Mouse (Mus musculus) stomach, postnatal 0 days (tissue): ENCODE measurements at regions not wholly inside any gene's neighbourhood (a gene's known extent, or its start where the extent isn't known, plus 50 kb on each side); places are given as distances from the start of the nearest gene placed in this dataset.
A peak's percentile ranks its signal among the peaks of the same experiment; 100 is the strongest.

Experiments used
- ATAC-seq: fragments of 200-750 bp; cut with Nextera tagmentation; 2 replicates; pipeline ENCODE4 v1.8.0; 2017; ENCODE audit not compliant: low FRiP score, low TSS enrichment
- DNase-seq: peaks from one replicate; pipeline ENCODE4 v3.0.0-alpha.2; 2016; ENCODE audit warnings: low spot score
- H3K27ac ChIP-seq: fragments of 300-500 bp; sonication (generic); replicated peaks from 2 replicates; pipeline ENCODE4 v1.5.1; 2014; ENCODE audit warnings: mild to moderate bottlenecking, control low read depth
- H3K27me3 ChIP-seq: fragments of 300-500 bp; sonication (generic); 2 replicates; pipeline ENCODE4 v1.6.1; 2014; ENCODE audit warnings: low read length; ENCODE audit not compliant: control insufficient read depth, insufficient read depth
- H3K36me3 ChIP-seq: fragments of 300-500 bp; sonication (generic); 2 replicates; pipeline ENCODE4 v1.6.1; 2014; ENCODE audit warnings: low read length, mixed read lengths; ENCODE audit not compliant: control insufficient read depth, insufficient read depth
- H3K4me1 ChIP-seq: fragments of 300-500 bp; sonication (generic); replicated peaks from 2 replicates; pipeline ENCODE4 v1.6.1; 2014; ENCODE audit warnings: antibody characterized with exemption; ENCODE audit not compliant: control insufficient read depth, insufficient read depth
- H3K4me2 ChIP-seq: fragments of 300-500 bp; sonication (generic); replicated peaks from 2 replicates; pipeline ENCODE4 v1.6.1; 2014; ENCODE audit warnings: low read depth, mild to moderate bottlenecking, control low read depth, moderate library complexity
- H3K4me3 ChIP-seq: fragments of 300-500 bp; sonication (generic); 2 replicates; pipeline ENCODE4 v1.5.1; 2014; ENCODE audit warnings: low read depth, low read length, control low read depth
- H3K9ac ChIP-seq: fragments of 300-500 bp; sonication (generic); 2 replicates; pipeline ENCODE4 v1.6.1; 2014; ENCODE audit warnings: mild to moderate bottlenecking, low read length, control low read depth, mixed read lengths
- H3K9me3 ChIP-seq: fragments of 300-500 bp; sonication (generic); 2 replicates; pipeline ENCODE4 v1.6.1; 2016; ENCODE audit warnings: low read length; ENCODE audit not compliant: control insufficient read depth
- CTCF ChIP-seq: IDR thresholded peaks from 2 replicates; pipeline ENCODE4 v1.5.1; 2016; ENCODE audit warnings: antibody characterized with exemption, low read depth, mild to moderate bottlenecking, moderate library complexity
- EP300 ChIP-seq: optimal IDR thresholded peaks from 2 replicates; pipeline ENCODE3; 2016; ENCODE audit warnings: antibody characterized with exemption
- WGBS: fragments of 180-500 bp; shearing (Covaris S2); extraction: QIAGEN DNeasy Blood & Tissue Kit; methylation state at CpG from one replicate; pipeline ENCODE4 v1.1.7; 2014; 5-methylcytosine and 5-hydroxymethylcytosine counted together

DNA sequence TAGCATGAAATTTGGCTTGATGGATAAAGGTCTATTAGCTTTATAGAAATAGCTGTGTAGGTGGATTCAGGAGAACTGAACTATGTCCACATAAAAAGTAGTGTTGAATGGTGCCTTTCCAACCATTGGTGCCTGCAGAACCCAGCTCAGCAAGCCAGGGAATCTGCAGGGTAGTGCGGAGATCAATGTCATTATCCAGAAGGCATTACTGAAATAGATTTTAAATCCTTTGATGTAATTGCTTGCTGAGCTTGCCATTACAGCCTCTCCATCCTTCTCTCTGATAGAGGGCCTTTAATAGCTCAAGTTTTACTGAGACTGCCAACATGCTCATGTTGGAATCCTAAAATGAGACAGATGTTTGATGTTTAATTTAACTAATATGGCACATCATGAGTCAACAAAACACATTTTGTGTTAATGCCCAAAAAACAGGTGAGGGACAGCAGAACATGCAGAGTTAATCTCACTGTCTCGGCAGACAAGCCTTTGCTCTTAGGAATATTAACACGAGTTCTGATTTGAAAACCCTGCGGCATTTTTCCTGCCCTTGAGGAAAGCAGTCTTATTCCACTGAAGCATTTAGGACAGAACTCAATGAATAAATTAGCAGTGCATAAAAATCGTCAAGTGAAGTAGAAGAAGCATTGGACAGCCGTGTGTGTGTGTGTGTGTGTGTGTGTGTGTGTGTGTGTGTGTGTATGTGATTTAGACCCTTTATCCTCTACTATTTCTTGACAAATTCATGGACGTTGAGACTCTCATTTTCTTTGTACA is 974.5 kb downstream of the Rapgef2 start:
- Histone ChIP-seq H3K27me3 (no peaks in the 10 kb centered on the region), H3K9me3 (no peaks in the 10 kb centered on the region), H3K27ac (no peak overlapping the region), H3K4me2 (no peak overlapping the region), H3K9ac (no peak overlapping the region), H3K4me1 (no peaks in the 10 kb centered on the region), H3K36me3 (no peaks in the 10 kb centered on the region), H3K4me3 (no peak overlapping the region)
- DNase-seq, result no peak
- 80% methylated on average over 7 of the region's 7 CpGs for WGBS
- no peak for ATAC-seq
- TF ChIP-seq CTCF (no peak), EP300 (no peak)

DNA sequence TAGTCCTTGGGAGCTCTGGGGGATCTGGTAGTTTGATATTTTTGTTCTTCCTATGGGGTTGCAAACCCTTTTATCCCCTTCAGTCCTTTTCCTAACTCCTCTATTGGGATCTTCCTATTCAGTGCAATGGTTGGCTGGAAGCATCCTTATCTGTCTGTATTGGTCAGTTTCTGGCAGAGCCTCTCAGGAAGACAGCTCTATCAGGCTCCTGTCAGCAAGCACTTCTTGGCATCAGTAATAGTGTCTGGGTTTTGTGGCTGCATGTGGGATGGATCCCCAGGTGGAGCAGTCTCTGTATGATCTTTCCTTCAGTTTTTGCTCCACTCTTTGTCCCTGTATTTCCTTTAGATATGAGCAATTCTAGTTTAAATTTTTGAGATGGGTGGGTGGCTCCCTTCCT is 985.8 kb downstream of the Rapgef2 start:
- no peak overlapping the region for H3K9ac ChIP-seq
- TF ChIP-seq CTCF (no peak), EP300 (no peak)
- no peaks in the 10 kb centered on the region for H3K9me3 ChIP-seq
- H3K27me3 ChIP-seq, result no peaks in the 10 kb centered on the region
- H3K4me3 ChIP-seq, result no peak overlapping the region
- no peaks in the 10 kb centered on the region for H3K36me3 ChIP-seq
- ATAC-seq, result no peak
- no peak overlapping the region for H3K27ac ChIP-seq
- DNase-seq, result no peak
- H3K4me1 ChIP-seq, result no peaks in the 10 kb centered on the region
- no peak overlapping the region for H3K4me2 ChIP-seq

DNA sequence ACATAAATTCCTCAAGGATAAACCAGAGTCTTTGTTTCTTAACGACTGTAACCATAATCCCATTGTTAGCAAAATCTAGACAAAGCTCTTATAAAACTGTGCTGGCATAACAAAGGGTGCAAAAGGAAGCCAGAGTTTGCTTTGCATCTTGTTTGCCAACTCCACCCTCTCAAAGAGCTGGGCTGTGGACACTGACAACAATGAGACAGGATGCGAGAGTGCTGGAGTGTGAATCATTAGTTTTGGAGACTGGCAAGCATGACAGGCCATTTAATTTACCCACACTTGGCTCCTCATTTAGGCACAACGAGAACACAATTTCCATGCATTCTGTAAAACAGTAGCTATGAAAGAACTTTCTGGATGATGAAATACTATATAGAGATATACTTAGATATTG is 994.4 kb downstream of the Rapgef2 start:
- H3K9ac ChIP-seq, result no peak overlapping the region
- H3K4me2 ChIP-seq, result no peak overlapping the region
- no peaks in the 10 kb centered on the region for H3K9me3 ChIP-seq
- TF ChIP-seq EP300 (no peak), CTCF (no peak)
- no peaks in the 10 kb centered on the region for H3K27me3 ChIP-seq
- no peak for DNase-seq
- no peak overlapping the region for H3K4me3 ChIP-seq
- ATAC-seq, result no peak
- no peak overlapping the region for H3K27ac ChIP-seq
- no peaks in the 10 kb centered on the region for H3K36me3 ChIP-seq
- 30% methylated on average over 3 of the region's 3 CpGs for WGBS
- no peaks in the 10 kb centered on the region for H3K4me1 ChIP-seq

DNA sequence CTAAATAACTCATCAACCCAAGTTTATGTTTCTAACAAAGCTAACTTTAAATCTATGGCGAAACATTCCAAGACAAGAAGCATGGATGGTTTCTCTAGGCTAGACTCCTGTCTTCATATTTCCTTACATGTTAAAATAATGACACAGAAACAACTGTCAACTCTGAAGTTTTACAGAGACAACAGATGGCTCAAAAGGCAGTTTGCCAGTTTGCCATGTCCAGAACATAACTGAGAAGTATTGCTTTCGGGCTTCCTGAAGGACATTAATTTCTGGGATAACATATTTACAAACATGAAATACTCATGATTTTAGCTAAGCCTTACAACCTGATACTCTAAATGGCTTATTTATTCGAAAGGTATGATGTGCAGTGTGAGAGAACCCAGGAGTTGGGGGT is 1002.2 kb downstream of the Rapgef2 start:
- Histone ChIP-seq H3K27me3 (no peaks in the 10 kb centered on the region), H3K27ac (no peak overlapping the region), H3K4me2 (no peak overlapping the region), H3K9me3 (no peaks in the 10 kb centered on the region), H3K4me1 (no peaks in the 10 kb centered on the region), H3K4me3 (no peak overlapping the region), H3K9ac (no peak overlapping the region), H3K36me3 (no peaks in the 10 kb centered on the region)
- no peak for DNase-seq
- WGBS, result 69% methylated on average over 3 of the region's 3 CpGs
- TF ChIP-seq CTCF (no peak), EP300 (no peak)
- ATAC-seq, result no peak

DNA sequence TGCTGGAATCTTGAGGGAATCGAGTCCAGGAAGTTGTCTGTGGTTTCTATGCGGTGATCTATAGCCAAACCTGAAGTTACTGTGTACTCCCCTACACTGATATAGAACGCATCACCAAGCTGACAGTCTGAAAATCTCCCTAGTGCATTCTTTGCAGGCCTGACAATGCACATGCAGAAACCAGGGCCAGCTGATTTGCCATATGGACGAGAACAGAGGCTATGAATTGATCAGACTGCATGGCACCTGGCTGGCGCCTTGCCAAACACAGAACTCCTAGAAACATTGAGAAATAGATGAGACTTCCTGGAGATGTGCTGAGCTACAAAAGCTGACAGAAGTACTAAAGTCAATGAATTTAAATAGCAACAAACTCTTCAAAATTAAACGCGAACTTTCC is 1049.4 kb downstream of the Rapgef2 start:
- Histone ChIP-seq H3K9ac (no peak overlapping the region), H3K27me3 (no peaks in the 10 kb centered on the region), H3K36me3 (no peaks in the 10 kb centered on the region), H3K27ac (no peak overlapping the region), H3K4me2 (no peak overlapping the region), H3K9me3 (no peaks in the 10 kb centered on the region), H3K4me1 (no peaks in the 10 kb centered on the region), H3K4me3 (no peak overlapping the region)
- no peak for TF ChIP-seq CTCF
- TF ChIP-seq EP300, result no peak
- ATAC-seq (no peak), DNase-seq (peak; percentile 13)
- 74% methylated on average over 7 of the region's 7 CpGs for WGBS

DNA sequence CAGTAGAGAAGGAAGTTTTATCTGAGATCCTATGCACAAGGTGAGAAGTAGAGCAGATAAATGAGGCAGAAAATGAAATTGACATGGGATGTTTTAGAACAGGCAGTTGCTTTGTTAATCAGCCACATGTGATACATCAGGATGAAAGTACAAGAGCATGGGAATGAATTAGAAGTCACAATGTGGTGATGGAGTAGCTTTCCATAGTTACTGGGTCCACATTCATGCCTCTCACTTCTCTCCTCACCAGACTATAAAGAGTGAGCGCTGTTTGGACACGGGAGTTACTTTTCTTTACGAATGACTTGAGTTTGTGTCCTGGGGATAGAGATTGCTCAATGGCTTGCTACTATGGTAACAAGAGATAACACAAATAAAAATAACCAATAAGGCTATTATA is 1076.6 kb downstream of the Rapgef2 start:
- no peak overlapping the region for H3K4me2 ChIP-seq
- no peak overlapping the region for H3K4me3 ChIP-seq
- H3K27ac ChIP-seq, result no peak overlapping the region
- 86% methylated on average over 3 of the region's 3 CpGs for WGBS
- H3K36me3 ChIP-seq, result no peaks in the 10 kb centered on the region
- no peak for ATAC-seq
- no peak overlapping the region for H3K9ac ChIP-seq
- no peaks in the 10 kb centered on the region for H3K27me3 ChIP-seq
- TF ChIP-seq EP300 (no peak), CTCF (no peak)
- no peaks in the 10 kb centered on the region for H3K9me3 ChIP-seq
- no peaks in the 10 kb centered on the region for H3K4me1 ChIP-seq
- DNase-seq, result no peak
